7 mouse cellular contexts compared by ENCODE assay signal in the genomic region with DNA sequence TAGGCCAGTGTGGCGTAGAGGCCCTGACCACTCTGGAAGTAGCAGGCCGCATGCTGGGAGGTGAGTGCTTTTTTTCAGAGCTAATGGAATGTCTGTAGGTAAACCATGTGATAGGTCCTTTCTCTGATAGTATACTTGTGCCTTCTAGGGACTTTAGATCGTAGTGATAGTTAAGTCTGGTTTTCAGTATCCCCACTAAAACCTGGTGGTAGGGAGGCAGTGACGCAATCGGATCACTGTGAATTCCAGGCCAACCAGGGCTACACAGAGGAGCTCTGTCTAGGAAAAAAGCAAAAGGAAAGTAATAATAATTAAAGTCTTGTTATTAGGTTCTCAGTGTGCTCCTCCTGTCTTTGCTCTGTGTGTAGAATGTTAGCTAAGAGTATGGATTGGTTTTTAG. TPM values are rescaled to one million over a fixed set of nuclear protein-coding genes. Genes with fewer than 3 reads are reported as not detected.
A peak's percentile ranks its signal among the peaks of the same experiment; 100 is the strongest.
DNase-seq lines count a peak whose midpoint lies in the region; ATAC-seq lines count a peak whose summit lies in the region.

No protein-coding gene starts in this region.

- no peaks in the 10 kb centered on the region for H3K9me3 ChIP-seq in megakaryocyte, embryonic 14.5 days
- H3K9me3 ChIP-seq in forebrain, embryonic 10.5 days: no peaks in the 10 kb centered on the region
- H3K9me3 ChIP-seq in limb, embryonic 12.5 days: no peaks in the 10 kb centered on the region
- H3K9me3 ChIP-seq in stomach, embryonic 15.5 days: no peaks in the 10 kb centered on the region

- H3K4me1 ChIP-seq in megakaryocyte, embryonic 14.5 days: peaks cover 69% of the 10 kb centered on the region
- peaks cover 49% of the 10 kb centered on the region for H3K4me1 ChIP-seq in forebrain, embryonic 10.5 days
- peaks cover 28% of the 10 kb centered on the region for H3K4me1 ChIP-seq in limb, embryonic 12.5 days (replicated peaks)
- H3K4me1 ChIP-seq in stomach, embryonic 15.5 days: peaks cover 32% of the 10 kb centered on the region

- H3K9ac ChIP-seq in limb, embryonic 12.5 days (replicated peaks): peak overlapping the region; percentile 92
- peak overlapping the region; percentile 73 for H3K9ac ChIP-seq in stomach, embryonic 15.5 days

- peak overlapping the region; percentile 98 for H3K27ac ChIP-seq in forebrain, embryonic 10.5 days
- 0 out of 2 replicates have a peak overlapping the region, but pooled peaks have one; percentile 73 for H3K27ac ChIP-seq in limb, embryonic 12.5 days
- no peak overlapping the region for H3K27ac ChIP-seq in stomach, embryonic 15.5 days

- ATAC-seq in megakaryocyte, adult 5-6 weeks (ENCODE audit: poor library complexity, severe bottlenecking): no peak
- no peak for ATAC-seq in limb, embryonic 12.5 days (ENCODE audit: insufficient number of reproducible peaks, insufficient read depth, low FRiP score, low TSS enrichment, low read depth)
- ATAC-seq in stomach, embryonic 15.5 days (ENCODE audit: insufficient read depth, low FRiP score, low read depth): no peak

- H3K27me3 ChIP-seq in megakaryocyte, embryonic 14.5 days (replicated peaks): no peaks in the 10 kb centered on the region
- H3K27me3 ChIP-seq in forebrain, embryonic 10.5 days (ENCODE audit: poor library complexity, severe bottlenecking): no peaks in the 10 kb centered on the region
- H3K27me3 ChIP-seq in limb, embryonic 12.5 days: no peaks in the 10 kb centered on the region
- no peaks in the 10 kb centered on the region for H3K27me3 ChIP-seq in stomach, embryonic 15.5 days (replicated peaks)

- H3K36me3 ChIP-seq in megakaryocyte, embryonic 14.5 days (replicated peaks; ENCODE audit: low read length): peaks cover 38% of the 10 kb centered on the region
- H3K36me3 ChIP-seq in forebrain, embryonic 10.5 days (replicated peaks): peaks cover 58% of the 10 kb centered on the region
- peaks cover 41% of the 10 kb centered on the region for H3K36me3 ChIP-seq in limb, embryonic 12.5 days
- H3K36me3 ChIP-seq in stomach, embryonic 15.5 days: peaks cover 24% of the 10 kb centered on the region

- WGBS in forebrain, embryonic 10.5 days: 41% methylated on average over 5 of the region's 5 CpGs
- WGBS in limb, embryonic 12.5 days: 39% methylated on average over 5 of the region's 5 CpGs
- 34% methylated on average over 5 of the region's 5 CpGs for WGBS in stomach, embryonic 15.5 days

- peak overlapping the region; percentile 100 for H3K4me3 ChIP-seq in megakaryocyte, embryonic 14.5 days (replicated peaks)
- H3K4me3 ChIP-seq in forebrain, embryonic 10.5 days: peak overlapping the region; percentile 85
- peak overlapping the region; percentile 86 for H3K4me3 ChIP-seq in limb, embryonic 12.5 days (replicated peaks)
- H3K4me3 ChIP-seq in stomach, embryonic 15.5 days (replicated peaks): peak overlapping the region; percentile 86

- peak overlapping the region; percentile 86 for H3K4me2 ChIP-seq in limb, embryonic 12.5 days
- peak overlapping the region; percentile 69 for H3K4me2 ChIP-seq in stomach, embryonic 15.5 days

- DNase-seq in forebrain, embryonic 10.5 days (ENCODE audit: extremely low spot score, low spot score): no peak
- DNase-seq in right cerebral cortex, postnatal 14 days: no peak
- no peak for DNase-seq in urinary bladder, adult 18-20 months (ENCODE audit: low spot score in 2 of 2)

RNA-seq across cellular contexts. Expression of a gene that starts 0.9 kb away (rescaled TPM):
- 3,425 and 5,919 TPM in 2 replicates for polyA plus RNA-seq in megakaryocyte, embryonic 14.5 days (2012; ENCODE audit: insufficient read depth, low replicate concordance)
- total RNA-seq in megakaryocyte, adult 5-6 weeks (2015): 2,056 and 2,077 TPM in 2 replicates
- total RNA-seq in megakaryocyte, adult 5-6 weeks (2017): 1,670 and 1,985 TPM in 2 replicates
- 829 and 865 TPM in 2 replicates for polyA plus RNA-seq in forebrain, embryonic 10.5 days (2016; fragmentation: Nextera tagmentation; extraction: Ambion mirVana)
- polyA plus RNA-seq in limb, embryonic 12.5 days (2016; fragmentation: Nextera tagmentation; extraction: Ambion mirVana): 775 and 779 TPM in 2 replicates
- 625 and 772 TPM in 2 replicates for polyA plus RNA-seq in stomach, embryonic 15.5 days (2015; fragmentation: Nextera tagmentation; extraction: Ambion mirVana)

RNA-seq across cellular contexts. Expression of a gene that starts 0.9 kb away (rescaled TPM):
- polyA plus RNA-seq in megakaryocyte, embryonic 14.5 days (2012; ENCODE audit: insufficient read depth, low replicate concordance): 19.0 and 54.3 TPM in 2 replicates
- 28.7 and 35.8 TPM in 2 replicates for total RNA-seq in megakaryocyte, adult 5-6 weeks (2015)
- 31.0 and 33.0 TPM in 2 replicates for total RNA-seq in megakaryocyte, adult 5-6 weeks (2017)
- polyA plus RNA-seq in forebrain, embryonic 10.5 days (2016; fragmentation: Nextera tagmentation; extraction: Ambion mirVana): 89.4 and 92.1 TPM in 2 replicates
- 76.7 and 79.1 TPM in 2 replicates for polyA plus RNA-seq in limb, embryonic 12.5 days (2016; fragmentation: Nextera tagmentation; extraction: Ambion mirVana)
- 68.0 and 70.4 TPM in 2 replicates for polyA plus RNA-seq in stomach, embryonic 15.5 days (2015; fragmentation: Nextera tagmentation; extraction: Ambion mirVana)

RNA-seq across cellular contexts. Expression of a gene that starts 2.5 kb away (rescaled TPM):
- 39.7 and 64.8 TPM in 2 replicates for polyA plus RNA-seq in megakaryocyte, embryonic 14.5 days (2012; ENCODE audit: insufficient read depth, low replicate concordance)
- total RNA-seq in megakaryocyte, adult 5-6 weeks (2015): 8.9 and 10.0 TPM in 2 replicates
- 10.4 and 11.3 TPM in 2 replicates for total RNA-seq in megakaryocyte, adult 5-6 weeks (2017)
- polyA plus RNA-seq in forebrain, embryonic 10.5 days (2016; fragmentation: Nextera tagmentation; extraction: Ambion mirVana): 35.1 and 38.7 TPM in 2 replicates
- polyA plus RNA-seq in limb, embryonic 12.5 days (2016; fragmentation: Nextera tagmentation; extraction: Ambion mirVana): 33.1 and 39.0 TPM in 2 replicates
- polyA plus RNA-seq in stomach, embryonic 15.5 days (2015; fragmentation: Nextera tagmentation; extraction: Ambion mirVana): 34.6 and 36.6 TPM in 2 replicates

RNA-seq across cellular contexts. Expression of a gene that starts 9.7 kb away (rescaled TPM):
- polyA plus RNA-seq in megakaryocyte, embryonic 14.5 days (2012; ENCODE audit: insufficient read depth, low replicate concordance): 26.1 and 59.5 TPM in 2 replicates
- 4.7 and 8.6 TPM in 2 replicates for total RNA-seq in megakaryocyte, adult 5-6 weeks (2015)
- 4.5 and 4.7 TPM in 2 replicates for total RNA-seq in megakaryocyte, adult 5-6 weeks (2017)
- 31.0 and 32.2 TPM in 2 replicates for polyA plus RNA-seq in forebrain, embryonic 10.5 days (2016; fragmentation: Nextera tagmentation; extraction: Ambion mirVana)
- polyA plus RNA-seq in limb, embryonic 12.5 days (2016; fragmentation: Nextera tagmentation; extraction: Ambion mirVana): 24.4 and 26.3 TPM in 2 replicates
- polyA plus RNA-seq in stomach, embryonic 15.5 days (2015; fragmentation: Nextera tagmentation; extraction: Ambion mirVana): 27.7 and 30.0 TPM in 2 replicates

RNA-seq across cellular contexts. Expression of a gene that starts 12.1 kb away (rescaled TPM):
- 129 and 202 TPM in 2 replicates for polyA plus RNA-seq in megakaryocyte, embryonic 14.5 days (2012; ENCODE audit: insufficient read depth, low replicate concordance)
- total RNA-seq in megakaryocyte, adult 5-6 weeks (2015): 16.8 and 17.8 TPM in 2 replicates
- total RNA-seq in megakaryocyte, adult 5-6 weeks (2017): 6.3 and 7.2 TPM in 2 replicates
- polyA plus RNA-seq in forebrain, embryonic 10.5 days (2016; fragmentation: Nextera tagmentation; extraction: Ambion mirVana): 30.8 and 32.2 TPM in 2 replicates
- polyA plus RNA-seq in limb, embryonic 12.5 days (2016; fragmentation: Nextera tagmentation; extraction: Ambion mirVana): 25.1 and 28.0 TPM in 2 replicates
- polyA plus RNA-seq in stomach, embryonic 15.5 days (2015; fragmentation: Nextera tagmentation; extraction: Ambion mirVana): 26.7 and 31.7 TPM in 2 replicates
